Mouse (Mus musculus): Measurements from ENCODE around the gene Shld2.
A peak's percentile ranks its signal among the peaks of the same experiment; 100 is the strongest.

Gene Shld2

DNA sequence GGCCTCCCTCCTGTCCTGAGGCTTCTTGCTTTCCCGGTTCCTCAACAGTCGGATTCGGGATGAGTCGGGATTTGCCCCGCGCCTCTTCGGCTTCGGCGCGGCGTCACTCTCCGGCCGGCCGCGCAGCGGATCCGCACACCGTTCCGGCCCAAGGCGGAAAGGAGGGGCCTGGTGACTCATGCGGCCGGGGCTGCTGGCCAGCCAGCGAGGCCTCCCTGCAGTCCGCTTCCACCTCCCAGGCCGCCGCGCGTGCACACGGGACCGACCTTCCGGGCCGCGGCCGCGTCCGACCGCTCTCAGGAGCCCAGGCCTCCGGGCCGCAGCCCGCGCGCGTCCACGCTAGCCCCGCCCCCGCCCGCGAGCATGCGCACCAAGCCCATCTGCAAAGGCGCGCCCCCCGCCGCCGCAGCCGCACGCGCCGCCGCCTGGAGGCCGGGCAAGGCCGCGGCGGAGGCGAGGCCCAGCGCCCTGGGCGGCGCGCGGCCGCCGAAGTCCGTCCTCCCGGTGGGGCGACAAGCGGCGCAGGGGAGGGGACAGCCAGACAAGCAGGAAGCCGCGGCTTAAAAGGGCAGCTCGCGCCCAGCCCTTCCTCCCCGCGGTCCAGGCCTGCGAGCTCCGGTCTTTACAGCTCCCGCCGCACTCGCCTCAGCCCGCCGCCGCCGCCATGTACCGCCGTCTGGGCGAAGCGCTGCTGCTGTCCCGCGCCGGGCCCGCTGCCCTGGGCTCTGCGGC is at the start of gene Shld2, which contains the start of gene Glud1:
Gene Shld2 (minus strand): TSS at position 260 of the 732 bp plus-strand sequence.
Gene Glud1 (plus strand): TSS at position 494 of the 732 bp plus-strand sequence.
- DNase-seq (ENCODE audit: extremely low read depth, low read depth) = peak; percentile 60

DNA sequence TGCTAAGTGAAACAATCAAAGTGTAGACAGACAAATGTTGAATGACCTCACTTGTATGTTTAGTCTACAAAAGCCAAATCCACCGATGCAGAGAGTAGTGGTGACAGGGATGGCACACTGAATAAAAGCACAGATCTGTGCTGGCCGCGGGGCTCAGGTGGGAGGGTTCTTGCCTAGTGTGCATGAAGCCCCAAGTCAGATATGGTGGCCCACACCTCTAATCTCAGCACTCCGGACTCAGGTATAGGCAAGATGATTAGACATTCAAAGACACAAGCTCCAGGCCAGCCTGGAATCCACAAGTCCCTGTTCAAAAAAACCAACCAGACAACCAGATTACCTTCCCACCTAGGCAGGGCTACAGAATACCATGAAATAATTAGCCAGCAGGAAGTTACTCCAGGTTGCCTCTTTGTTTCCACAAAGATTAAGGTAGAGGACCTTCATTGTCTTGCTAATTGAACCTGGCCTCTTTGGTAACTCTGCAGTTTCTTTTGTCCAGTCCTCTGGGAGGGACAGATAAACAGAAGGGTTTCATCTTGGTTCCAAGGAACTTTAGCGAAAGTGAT is 49.5 kb upstream of the Shld2 start:
- DNase-seq (ENCODE audit: extremely low read depth, low read depth) = no peak

DNA sequence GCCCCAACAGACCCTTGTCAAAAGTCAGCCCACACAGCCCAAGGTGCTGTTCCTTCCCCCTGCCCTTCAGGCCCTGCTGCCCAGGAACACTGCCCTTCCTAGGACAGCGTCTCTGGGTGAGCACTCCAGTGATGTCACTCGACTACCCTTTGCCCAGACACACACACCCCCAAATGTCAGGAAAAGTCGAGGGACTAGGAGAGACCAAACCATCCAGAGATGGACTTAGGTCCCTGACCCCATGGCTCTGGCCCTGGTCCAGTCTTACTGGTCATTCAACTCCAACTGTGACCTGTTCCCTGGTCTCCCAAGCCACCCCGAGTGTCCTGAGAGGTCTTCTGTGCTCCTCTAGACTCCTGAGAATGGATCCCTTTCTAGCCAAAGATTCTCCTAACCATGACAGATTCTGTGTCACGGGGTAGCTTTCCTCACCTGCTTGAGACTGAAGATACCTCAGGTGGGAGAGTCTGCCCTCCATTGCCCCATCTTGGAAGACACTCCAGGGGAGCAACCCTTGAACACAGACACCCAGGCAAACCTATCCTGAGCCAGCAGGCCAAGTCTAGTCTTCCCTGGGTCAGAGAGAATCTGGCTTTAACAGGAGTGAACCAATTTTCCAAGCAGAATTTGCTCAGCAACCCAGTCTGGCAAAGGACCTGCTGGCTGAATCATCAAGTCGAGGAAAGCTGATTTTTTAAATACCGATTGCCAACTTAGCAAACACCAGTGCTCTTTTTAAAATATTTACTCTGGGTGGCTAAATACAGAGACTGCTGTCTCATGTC is 47.6 kb upstream of the Shld2 start:
- no peak for DNase-seq (ENCODE audit: extremely low read depth, low read depth)

DNA sequence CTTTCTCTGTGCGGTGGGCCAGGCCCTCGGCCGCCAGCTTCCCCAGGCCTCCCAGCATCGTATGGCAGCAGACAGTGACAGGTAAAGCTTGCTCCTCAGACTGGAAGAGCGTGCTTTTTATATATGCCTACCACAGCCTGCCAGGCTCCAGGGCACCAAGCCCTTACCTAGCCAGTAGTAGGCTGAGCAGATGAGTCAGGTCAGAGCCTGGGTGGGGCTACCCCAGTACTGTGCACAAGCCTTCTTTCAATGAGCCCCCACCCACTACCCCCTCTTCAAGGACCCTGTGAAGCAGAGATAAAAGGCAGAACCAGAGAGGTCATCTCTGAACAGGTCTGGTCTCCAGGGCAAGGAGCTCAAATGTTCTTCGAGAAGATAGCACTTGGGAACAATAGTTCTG is 45.0 kb upstream of the Shld2 start, which contains the start of gene Fam25c:
Gene Fam25c (minus strand): TSS at position 133 of the 400 bp plus-strand sequence.
- no peak for DNase-seq (ENCODE audit: extremely low read depth, low read depth)

DNA sequence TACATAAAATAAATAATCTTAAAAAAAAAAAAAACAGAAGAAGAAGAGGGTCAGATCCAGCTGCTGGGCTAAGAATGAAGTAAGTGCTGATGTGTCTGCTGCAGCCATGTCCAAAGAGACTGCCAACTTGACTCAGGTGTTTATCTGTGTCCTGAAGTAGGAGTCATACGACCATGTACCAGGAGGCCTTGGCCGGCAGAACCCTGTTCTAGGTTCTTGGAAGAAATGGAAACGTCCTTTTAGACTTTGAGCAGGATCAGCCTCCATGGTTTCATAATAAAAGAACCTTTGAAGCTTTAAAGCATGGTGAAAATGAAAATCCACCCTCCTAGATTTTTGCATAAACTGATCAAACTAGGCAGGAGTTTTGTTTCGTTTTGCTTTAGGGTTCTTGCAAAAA is 44.2 kb upstream of the Shld2 start:
- no peak for DNase-seq (ENCODE audit: extremely low read depth, low read depth)

DNA sequence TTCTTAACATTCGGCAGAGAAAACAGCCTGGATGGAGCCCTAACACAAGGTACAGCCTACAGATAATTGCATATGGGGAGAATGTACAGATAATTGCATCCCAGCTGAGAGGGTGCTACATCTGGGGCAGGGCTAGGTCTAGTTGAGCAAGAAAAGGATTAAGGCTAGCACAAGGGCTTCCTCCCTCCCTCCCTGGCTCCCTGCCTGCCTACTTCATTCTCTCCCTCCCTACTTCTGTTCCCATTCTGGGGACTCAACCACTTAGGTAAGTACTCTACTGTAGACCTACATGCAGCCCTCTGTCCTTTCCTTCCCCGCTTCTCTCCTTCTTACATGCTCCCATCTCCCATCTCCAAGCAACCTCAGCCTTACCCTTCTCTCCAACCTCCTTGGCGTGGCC is 43.0 kb upstream of the Shld2 start:
- no peak for DNase-seq (ENCODE audit: extremely low read depth, low read depth)

DNA sequence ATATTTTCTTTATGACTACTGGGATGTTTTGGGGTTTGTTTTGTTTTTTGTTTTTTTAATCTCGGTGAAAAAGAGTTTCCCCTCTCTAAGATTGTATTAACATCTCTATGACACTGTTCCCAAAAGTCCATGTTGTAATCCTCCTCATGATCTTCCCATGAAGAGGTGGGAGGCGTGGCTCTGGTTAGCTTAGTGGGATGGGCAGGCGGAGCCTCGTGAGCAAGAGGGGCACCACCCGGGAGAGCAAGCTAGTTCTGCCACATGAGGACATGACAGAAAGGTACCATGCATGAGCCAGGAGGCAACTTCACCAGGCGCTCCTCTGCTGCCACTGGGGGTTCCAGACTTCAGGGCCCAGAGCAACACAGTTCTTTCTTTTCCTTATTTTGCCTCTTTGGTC is 42.2 kb upstream of the Shld2 start:
- DNase-seq (ENCODE audit: extremely low read depth, low read depth) = no peak

DNA sequence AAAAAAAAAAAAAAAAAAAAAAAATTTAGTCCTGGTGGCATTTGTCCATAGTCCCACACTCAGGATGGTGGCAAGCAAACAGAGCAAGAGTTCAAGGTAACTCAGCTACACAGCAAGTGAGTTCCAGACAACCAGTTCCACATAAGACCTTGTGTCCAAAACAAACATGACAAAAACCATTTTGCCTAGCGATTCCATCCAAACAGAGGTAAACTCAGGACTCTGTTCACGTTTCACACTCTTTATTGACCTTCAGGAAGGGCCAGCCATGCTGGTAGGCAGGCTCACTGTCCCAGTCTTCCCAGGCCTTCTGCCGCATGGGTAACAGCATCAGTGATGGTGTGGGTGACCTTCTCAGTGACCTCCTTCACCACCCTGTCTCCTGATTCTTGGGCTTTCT is 41.4 kb upstream of the Shld2 start:
- DNase-seq (ENCODE audit: extremely low read depth, low read depth) = no peak

DNA sequence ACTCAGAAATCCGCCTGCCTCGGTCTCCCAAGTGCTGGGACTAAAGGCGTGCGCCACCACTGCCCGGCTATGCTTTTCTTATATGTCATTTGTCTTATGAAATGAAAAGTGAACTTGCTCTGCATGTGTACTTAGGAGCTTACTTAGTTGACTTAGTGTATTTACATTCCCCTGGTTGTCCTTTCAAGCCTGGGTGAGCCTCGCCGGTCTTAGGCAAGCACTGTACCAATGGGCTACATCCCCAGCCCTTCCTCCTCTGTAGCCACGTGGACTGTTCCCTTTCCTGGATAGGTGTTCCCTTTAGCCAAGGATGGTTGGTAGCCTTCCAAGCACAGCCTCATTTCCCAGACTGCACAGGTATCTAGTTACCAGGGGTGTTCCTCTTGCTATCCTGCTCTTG is 38.7 kb upstream of the Shld2 start:
- no peak for DNase-seq (ENCODE audit: extremely low read depth, low read depth)

DNA sequence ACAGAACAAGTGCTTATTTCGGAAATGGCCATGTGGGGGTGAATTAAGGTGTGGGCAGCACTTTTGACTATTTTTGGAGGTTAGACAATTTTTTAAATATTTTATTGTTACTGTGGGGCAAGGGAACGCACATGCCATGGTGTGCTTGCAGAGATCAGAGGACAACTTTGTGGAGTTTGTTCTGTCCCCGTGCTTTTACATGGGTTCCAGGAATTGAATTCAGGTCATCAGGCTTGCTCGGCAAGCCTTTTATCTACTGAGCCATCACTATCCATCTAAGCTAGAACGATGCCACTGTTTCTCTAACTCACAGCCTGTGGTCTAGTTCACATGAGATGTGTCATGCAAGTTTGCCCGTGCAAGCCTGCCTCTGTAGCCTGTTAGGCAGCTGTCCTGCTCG is 38.0 kb upstream of the Shld2 start:
- no peak for DNase-seq (ENCODE audit: extremely low read depth, low read depth)

DNA sequence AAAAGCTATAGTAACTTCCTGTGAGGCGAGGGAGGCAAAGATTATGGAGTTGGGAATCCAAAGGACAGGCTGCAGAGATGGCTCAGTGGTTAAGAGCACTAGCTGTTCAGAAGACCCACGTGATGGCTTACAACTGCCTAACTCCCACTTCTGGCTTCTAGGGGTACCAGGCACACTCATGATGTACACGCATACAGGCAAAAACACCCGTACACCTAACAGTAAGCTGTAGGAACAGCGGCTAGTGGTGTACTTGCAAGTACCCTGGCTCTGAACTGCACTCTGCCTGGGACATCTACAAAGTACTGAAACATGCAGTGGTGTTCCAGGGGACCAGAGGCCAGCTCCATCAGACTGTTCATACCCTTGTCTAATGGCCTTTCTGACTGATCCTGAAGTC is 36.8 kb upstream of the Shld2 start:
- DNase-seq (ENCODE audit: extremely low read depth, low read depth) = no peak

DNA sequence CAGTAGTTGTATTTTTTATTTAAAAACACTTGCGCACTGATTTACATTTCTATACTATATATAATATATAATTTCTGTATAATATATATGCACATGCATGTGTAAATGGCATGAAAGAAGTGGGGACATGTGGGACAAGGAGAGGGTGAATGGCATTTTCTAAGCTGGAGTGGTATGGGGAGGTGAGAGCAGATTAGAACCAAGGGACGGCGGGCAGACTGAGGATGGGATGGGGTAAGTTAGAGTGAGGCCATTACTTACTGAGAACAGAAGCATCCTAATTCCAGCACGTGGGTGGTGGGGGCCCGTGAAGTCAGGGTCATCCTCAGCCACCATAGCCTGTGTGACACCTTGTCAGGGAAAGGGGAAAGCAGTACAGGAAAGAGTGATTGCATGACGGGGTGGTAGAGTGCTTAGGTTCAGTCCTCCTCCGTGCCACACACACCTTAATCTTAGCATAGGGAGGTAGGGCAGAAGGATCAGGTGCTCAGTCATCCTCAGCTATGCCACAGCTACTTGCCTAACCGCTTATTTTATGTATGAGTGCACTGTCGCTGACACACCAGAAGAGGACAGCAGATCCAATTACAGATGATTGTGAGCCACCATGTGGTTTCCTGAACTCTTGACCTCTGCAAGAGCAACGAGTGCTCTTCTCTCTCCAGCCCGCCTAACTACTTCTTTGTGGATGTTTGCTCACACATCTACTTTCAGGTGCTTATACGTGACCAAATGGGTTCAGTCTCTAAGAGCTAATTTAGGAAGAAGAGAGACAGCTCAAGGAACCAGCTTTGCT is 35.7 kb upstream of the Shld2 start:
- no peak for DNase-seq (ENCODE audit: extremely low read depth, low read depth)

DNA sequence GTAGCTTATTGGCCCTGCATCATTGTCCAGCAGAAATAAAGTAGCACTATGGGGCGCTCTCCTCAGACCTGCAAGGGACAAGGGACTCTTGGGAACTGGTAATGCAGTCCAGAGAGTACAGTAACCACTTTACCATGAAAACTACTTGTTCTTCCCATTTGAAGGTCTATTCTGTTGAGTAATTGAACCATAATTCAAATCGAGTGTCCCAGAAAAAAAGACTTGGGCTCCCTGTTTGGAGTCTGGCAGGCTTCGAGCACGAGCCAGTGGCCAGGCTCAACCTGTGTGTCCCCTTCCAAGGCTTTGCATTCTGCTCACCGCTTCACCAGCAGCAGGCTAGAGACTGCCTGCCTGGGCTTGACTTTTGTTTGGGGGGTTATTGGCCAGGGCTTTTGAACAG is 34.1 kb upstream of the Shld2 start:
- DNase-seq (ENCODE audit: extremely low read depth, low read depth) = no peak

DNA sequence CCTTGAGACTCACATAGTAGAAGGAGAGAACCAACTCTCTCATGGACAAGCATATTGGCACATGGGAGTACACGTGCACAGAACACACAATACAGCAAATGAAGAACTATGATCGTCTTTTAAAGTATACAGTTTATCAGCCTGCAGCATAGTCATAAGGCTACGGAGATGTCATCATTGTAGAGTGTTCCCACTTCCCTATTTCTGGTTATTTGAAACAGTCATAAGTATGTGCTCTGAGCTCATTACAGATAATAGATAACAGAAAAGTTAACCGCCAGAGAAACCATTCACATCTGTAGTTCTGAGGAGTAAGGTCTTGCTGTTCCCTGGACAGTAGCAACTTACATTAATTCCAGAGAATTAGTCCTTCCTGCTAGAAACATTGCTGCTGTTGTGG is 32.8 kb upstream of the Shld2 start:
- peak; percentile 84 for DNase-seq (ENCODE audit: extremely low read depth, low read depth)

DNA sequence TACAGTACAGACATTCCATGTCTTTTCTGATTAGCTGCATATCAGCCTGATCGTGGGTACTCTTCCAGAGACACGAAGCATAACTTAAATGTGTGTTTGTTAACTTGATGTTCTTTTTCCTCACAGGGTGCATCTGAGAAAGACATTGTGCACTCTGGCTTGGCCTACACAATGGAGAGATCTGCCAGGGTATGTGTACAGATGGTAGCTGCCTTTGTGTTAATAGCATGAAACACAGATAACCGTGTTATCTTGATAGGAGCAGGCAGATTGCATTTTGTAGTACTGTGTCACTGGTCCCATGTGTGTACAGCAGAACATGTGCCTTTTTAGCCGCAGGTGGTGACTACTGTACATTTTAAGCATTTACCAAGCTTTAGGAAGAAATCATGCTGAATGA is 31.7 kb upstream of the Shld2 start:
- no peak for DNase-seq (ENCODE audit: extremely low read depth, low read depth)

DNA sequence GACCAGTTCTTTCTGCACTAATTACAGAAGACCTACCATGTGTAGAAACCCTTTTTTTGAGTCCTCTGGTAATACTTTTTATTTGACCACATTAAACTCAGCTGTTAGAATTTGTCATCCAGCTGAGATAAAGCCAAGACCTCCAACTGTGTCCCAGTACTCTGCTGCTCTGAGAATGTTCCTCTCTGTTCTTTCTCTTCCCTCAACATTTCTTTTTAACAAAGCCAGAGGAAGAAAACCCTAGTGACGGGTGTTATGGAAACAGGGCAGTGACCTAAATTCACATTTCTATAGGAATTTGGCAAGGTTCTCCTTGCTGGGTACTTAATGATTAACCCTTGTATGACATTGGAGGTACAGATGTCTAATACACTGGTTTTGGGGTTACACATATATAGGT is 29.2 kb upstream of the Shld2 start:
- DNase-seq (ENCODE audit: extremely low read depth, low read depth) = no peak

DNA sequence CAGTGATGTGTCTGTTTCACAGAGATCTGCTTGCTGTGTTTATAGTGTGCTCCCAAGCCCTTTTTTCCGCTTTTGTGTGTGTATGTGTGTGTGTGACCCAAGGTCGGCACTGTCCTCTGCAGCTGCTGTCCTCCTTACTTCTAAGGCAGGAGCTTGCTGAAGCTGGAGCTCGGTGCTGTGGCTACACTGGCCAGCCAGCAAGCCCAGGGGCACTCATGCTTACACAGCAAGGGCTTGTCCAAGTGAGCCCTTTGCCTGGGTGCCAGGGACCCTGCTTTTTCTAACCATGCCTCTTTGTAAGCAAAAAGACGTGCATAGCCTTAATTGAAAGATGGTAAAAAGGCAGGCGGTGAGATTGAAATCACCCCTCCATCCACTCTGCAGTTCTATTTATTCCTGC is 22.2 kb upstream of the Shld2 start:
- no peak for DNase-seq (ENCODE audit: extremely low read depth, low read depth)

DNA sequence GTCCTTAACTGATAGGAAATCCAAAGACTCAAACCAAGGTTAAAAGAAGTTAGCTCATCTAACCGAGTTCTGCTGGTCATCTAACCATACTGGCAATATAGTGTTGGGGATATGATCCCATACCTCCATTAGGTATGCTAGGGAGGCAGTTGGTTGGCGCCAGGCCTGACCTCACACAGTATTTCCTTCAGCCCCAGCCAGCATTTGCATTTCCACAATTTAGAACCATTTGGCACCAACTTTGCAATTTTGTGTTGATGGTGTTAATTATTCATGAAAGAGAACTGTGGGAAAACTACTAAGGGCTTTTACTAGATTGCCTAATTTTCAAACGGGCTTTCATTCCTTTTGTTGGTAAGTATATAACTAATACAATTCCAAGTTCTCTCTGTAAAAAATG is 21.6 kb upstream of the Shld2 start:
- no peak for DNase-seq (ENCODE audit: extremely low read depth, low read depth)

DNA sequence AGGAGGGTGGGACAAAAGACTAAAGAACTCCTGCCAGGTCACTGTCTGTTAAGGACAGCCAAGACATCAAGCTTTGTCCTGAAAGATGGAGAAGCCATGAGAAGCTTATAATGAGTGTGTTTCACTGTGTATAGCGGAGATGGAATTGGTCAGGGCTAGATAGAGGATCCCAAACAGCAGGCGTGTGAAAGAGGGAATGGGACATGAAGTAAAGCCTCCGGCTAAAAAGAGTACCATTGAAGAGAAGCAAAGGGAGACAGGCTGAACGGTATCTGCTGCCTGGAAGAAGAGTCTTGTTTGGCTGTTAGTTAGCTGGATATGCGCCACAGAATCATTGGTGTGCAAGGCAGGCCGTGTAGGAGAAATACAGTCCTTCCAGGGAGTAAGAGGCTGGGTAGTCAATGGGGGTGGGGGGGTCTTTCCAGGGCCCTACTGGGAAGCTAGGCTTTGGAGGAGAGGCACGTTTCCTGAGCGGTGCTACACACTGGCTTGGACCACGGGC is 20.4 kb upstream of the Shld2 start:
- DNase-seq (ENCODE audit: extremely low read depth, low read depth) = no peak

DNA sequence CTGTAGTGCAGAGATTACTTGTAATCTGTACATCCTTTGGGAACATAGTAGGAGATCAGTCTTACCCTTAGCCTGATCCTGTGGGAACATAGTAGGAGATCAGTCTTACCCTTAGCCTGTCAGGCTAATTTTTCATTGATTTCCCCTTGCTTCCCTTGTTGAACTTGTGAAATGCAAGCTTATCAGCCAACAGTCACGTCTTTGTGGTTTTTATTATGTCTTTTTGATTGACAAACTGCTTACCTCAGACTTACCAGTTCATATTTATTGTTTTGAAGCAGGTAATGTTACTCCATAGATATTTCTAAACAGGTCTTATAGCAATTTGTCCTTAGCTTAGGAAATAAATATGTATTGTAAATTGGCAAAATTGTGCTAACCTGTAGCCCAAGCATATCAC is 17.3 kb upstream of the Shld2 start:
- DNase-seq (ENCODE audit: extremely low read depth, low read depth) = no peak

DNA sequence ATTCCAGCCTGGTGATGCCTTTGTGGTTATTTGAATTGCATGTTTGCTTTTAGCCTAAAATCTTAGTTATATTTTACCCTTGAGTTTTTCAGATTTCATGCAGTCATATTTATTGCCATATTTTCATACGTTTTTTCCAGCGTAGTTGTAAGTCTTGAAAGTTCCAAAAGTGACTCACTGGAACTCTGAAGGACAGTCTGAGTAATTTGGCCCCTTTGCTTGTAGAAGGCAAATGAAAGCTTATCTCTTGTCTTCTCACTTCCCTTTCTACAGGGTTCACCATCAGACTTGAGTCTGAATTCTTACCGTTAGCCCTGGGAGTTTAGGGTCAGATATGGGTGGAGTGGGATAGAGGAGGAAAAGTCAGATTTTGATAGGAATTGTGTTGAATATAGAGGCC is 16.3 kb upstream of the Shld2 start:
- DNase-seq (ENCODE audit: extremely low read depth, low read depth) = no peak
